Mouse (Mus musculus): Measurements from ENCODE around the gene Olfr491.

Gene Olfr491

DNA sequence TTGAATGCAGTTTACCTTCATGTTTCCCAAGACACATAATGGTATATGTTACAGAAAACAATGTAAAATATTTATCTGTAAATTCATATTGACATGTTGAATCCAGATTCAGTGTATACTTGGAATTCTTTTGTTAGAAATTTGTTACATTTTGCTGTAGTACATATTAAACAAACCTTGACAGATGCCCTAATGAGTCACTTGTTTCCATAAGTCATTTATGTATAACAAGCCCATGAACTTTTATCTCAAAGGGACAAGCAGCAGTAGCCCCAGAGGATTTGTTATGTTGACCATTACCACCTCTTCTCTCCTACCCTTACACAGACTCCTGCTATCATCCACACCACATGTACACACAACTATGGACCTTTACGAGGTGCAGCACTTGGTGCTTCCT is at the start of gene Olfr491:
Olfr491 (plus strand) TSS at position 301 of the 400 bp plus-strand sequence.
- no peak for DNase-seq

DNA sequence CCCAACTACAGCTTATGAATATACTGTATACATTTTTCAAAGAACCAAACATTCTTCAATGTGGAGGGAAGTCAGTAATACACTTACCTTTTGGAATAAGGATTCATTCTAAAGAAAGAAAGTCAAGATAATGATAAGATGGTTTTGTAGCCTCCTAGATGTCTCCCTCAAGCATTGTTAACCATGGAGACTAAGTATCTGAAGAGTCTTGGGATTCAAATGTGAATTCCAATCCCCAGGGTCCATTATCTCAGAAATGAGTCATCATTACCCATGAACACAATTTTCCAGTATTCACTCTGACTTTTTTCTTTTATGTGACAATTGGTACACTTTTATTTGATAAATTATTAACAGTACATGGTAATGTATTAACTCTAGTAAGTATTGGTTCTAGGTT is 24.4 kb upstream of the Olfr491 start, which contains the start of gene Olfr490:
Olfr490 (minus strand) TSS at position 101 of the 400 bp plus-strand sequence.
- DNase-seq, result no peak

DNA sequence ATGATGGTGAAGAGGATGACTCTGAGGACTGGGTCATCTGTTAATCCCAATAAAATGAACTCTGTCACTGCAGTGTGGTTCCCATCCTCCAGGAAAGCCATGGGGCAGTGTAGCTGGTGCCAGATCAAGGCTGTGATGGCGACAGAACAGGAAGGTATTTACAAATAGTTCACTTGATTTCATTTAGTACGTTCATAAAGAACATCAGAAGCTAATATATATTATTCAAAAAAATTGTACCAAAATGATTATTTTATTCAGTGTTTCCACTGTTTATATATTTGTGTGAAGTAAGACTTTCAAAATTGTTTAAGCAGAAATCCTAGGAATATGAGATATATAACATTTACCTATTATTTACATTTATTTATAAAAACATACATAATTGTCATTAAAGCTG is 10.3 kb downstream of the Olfr491 start, which contains the start of gene Olfr492:
Olfr492 (minus strand) TSS at position 101 of the 400 bp plus-strand sequence.
- DNase-seq, result no peak

DNA sequence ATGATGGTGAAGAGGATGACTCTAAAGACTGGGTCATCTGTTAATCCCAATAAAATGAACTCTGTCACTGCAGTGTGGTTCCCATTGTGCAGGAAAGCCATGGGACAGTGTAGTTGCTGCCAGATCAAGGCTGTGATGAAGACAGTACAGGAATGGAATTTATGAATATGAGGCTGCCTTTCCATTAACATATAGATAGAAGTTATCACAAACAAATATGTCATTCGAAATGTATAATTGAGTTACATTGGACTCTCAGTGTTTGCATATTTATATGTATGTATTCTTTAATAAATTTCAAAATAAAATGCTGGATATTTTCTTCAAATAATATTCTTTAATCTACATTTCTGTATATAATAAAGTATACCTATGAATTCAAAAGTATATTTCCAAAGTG is 33.6 kb downstream of the Olfr491 start, which contains the start of gene Olfr493:
Olfr493 (minus strand) TSS at position 101 of the 400 bp plus-strand sequence.
- DNase-seq, result no peak

DNA sequence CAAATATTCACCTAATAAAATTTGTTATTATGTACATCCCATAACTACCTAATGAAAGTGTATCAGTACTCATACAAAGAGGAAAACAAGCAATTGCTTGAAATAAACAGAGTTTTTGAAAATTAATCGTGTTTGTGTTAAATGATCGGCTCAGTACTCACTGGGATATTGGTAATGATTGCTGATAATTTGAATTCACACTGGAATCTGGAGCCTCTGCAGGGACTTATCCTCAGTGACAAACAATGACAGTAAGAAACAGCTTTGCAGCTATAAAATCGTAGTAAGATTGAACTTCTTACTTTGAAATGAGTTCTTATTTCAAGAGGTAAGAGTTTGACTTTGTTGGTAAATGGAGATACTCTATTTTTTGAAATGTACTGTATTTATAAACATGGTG is 51.8 kb downstream of the Olfr491 start, which contains the start of gene Olfr494:
Olfr494 (plus strand) TSS at position 301 of the 400 bp plus-strand sequence.
- DNase-seq, result no peak

All from lung, postnatal 4 days (tissue).